Mouse (Mus musculus) fibroblast of lung, adult 2 months (primary cell): ENCODE data around the gene Tex47.

Experiments used
- DNase-seq: peaks from one replicate; pipeline ENCODE4 v3.0.0-alpha.2; 2011; ENCODE audit warnings: low read depth

The Tex47 gene

GRCm38 (mm10) chr5:7303819-7304218, at the start of gene Tex47:
Tex47 (plus strand) TSS chr5:7304119.
- DNase-seq: no peak

GRCm38 (mm10) chr5:7276659-7277455, 27.1 kb upstream of the Tex47 start:
- peak; percentile 4 for DNase-seq

GRCm38 (mm10) chr5:7284336-7284735, 19.6 kb upstream of the Tex47 start:
- DNase-seq: no peak

GRCm38 (mm10) chr5:7302969-7303368, 950 bp upstream of the Tex47 start:
- DNase-seq: no peak

- no peak for DNase-seq
These were observed 21.7 kb downstream of the Tex47 start for GRCm38 (mm10) chr5:7325594-7325993.

GRCm38 (mm10) chr5:7344145-7345010, 40.5 kb downstream of the Tex47 start, which contains the start of gene Zfp804b:
Zfp804b (minus strand) TSS chr5:7344756.
- DNase-seq: no peak

GRCm38 (mm10) chr5:7345011-7345389, 41.1 kb downstream of the Tex47 start:
- no peak for DNase-seq
